Mouse (Mus musculus) G1E (cell line): ENCODE results near the gene Otog. TPM values are rescaled to one million over a fixed set of nuclear protein-coding genes. Genes with fewer than 3 reads are reported as not detected.

Experiments
- ATAC-seq: 2 replicates; pipeline ENCODE4 v1.8.0; 2016; ENCODE audit warnings: mild to moderate bottlenecking; ENCODE audit not compliant: insufficient number of reproducible peaks, poor library complexity, low FRiP score, severe bottlenecking; ENCODE audit errors: extremely low read depth
- DNase-seq: peaks from one replicate; pipeline ENCODE4 v3.0.0; 2012; ENCODE audit warnings: low spot score
- H3K27me3 ChIP-seq: 2 replicates; pipeline ENCODE4 v1.6.1; 2012; ENCODE audit warnings: mild to moderate bottlenecking, low read length, inconsistent platforms; ENCODE audit not compliant: insufficient read depth
- H3K36me3 ChIP-seq: replicated peaks from 2 replicates; pipeline ENCODE3; 2012; ENCODE audit warnings: mild to moderate bottlenecking, inconsistent platforms
- H3K4me1 ChIP-seq: 2 replicates; pipeline ENCODE4 v1.6.1; 2012; ENCODE audit warnings: low read depth, low read length, inconsistent platforms, mixed read lengths; ENCODE audit not compliant: insufficient read depth
- H3K4me3 ChIP-seq: 2 replicates; pipeline ENCODE4 v1.5.1; 2012; ENCODE audit warnings: low read depth, mild to moderate bottlenecking, inconsistent platforms, low read length, moderate library complexity, mixed read lengths
- H3K9me3 ChIP-seq: replicated peaks from 2 replicates; pipeline ENCODE4 v1.6.1; 2012; ENCODE audit warnings: inconsistent platforms
- CTCF ChIP-seq: IDR thresholded peaks from 2 replicates; pipeline ENCODE4 v1.5.1; 2012; ENCODE audit warnings: low read depth, low read length, inconsistent platforms, mixed read lengths
- GATA1 ChIP-seq: IDR thresholded peaks from 2 replicates; pipeline ENCODE4 v1.6.1; 2012; ENCODE audit warnings: borderline replicate concordance, low read length, inconsistent platforms, mixed read lengths
- GATA2 ChIP-seq: IDR thresholded peaks from 2 replicates; pipeline ENCODE4 v1.6.1; 2012; ENCODE audit warnings: low read depth, low read length, inconsistent platforms, borderline replicate concordance
- POLR2AphosphoS5 ChIP-seq: IDR thresholded peaks from 2 replicates; pipeline ENCODE4 v1.6.1; 2012; ENCODE audit warnings: low read depth, low read length, inconsistent platforms; ENCODE audit not compliant: insufficient replicate concordance
- TAL1 ChIP-seq: conservative IDR thresholded peaks from 2 replicates; pipeline ENCODE4 v1.6.1; 2012; ENCODE audit warnings: low read depth, low read length, inconsistent platforms, mixed read lengths
- polyA plus RNA-seq: library from polyadenylated mRNA; stranded (reverse); fragments of >175 nt; gene quantifications from 2 replicates; pipeline ENCODE4 v1.2.3, GENCODE M21; 2012
- total RNA-seq, 2 experiments: library from RNA; stranded (forward) in 1 of 2; stranded (reverse) in 1 of 2; fragments of 200-1000 nt in 1 of 2; fragments of >200 nt in 1 of 2; fragmentation: Nextera tagmentation in 1 of 2; gene quantifications; 2 replicates each; pipeline ENCODE4 v1.2.3; 2014 to 2017

Otog gene
- total and polyA plus RNA-seq, 3 experiments, result 0.05 TPM; not detected in 2

DNA sequence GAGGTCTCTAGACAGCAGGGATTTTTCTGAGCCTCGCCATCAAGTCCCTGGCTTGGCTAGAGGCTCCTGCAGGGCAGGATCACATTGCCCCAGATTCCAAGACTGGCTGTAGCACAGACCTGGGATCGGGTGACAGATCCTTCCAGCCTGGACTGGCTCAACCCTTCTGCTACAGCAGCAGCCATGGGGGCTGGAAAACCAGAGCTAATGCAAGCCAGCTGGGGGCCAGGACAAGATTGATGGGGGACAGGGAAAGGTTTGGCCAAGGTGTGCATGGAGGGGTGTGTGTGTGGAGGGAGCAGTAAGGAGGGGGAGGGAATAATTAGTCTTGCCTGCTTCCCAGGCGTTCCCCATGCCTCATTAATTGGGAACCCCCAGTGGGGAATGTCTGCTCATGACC, 99.0 kb downstream of the Otog start:
- Histone ChIP-seq H3K36me3 (no peaks in the 10 kb centered on the region), H3K4me3 (no peak overlapping the region), H3K27me3 (peaks cover 3% of the 10 kb centered on the region; the same call in 1 of the 2 replicates), H3K9me3 (no peaks in the 10 kb centered on the region), H3K4me1 (no peaks in the 10 kb centered on the region)
- ATAC-seq (no peak), DNase-seq (no peak)
- TF ChIP-seq GATA2 (no peak), GATA1 (no peak), TAL1 (no peak), POLR2AphosphoS5 (no peak), CTCF (no peak)

DNA sequence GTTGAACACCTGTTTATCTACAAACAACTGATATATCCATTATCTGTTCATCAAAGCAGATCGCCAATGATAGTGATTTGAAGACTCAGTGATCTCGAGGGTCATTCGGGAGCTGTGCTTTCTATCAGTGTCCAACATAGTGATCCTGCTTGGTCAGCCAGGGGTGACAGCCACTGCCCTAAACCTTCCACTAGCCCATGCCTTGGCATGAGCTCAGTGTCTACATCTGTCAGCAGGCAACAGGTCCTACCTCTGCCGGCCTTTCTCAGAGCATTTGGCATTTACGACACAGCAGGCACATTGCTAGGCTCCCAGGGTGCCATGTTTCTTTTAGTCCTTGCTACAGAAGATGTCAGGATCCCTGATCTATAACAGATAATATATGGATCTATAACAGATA, 99.5 kb downstream of the Otog start:
- Histone ChIP-seq H3K4me3 (no peak overlapping the region), H3K9me3 (no peaks in the 10 kb centered on the region), H3K4me1 (no peaks in the 10 kb centered on the region), H3K36me3 (no peaks in the 10 kb centered on the region), H3K27me3 (peaks cover 3% of the 10 kb centered on the region; the same call in 1 of the 2 replicates)
- DNase-seq, result no peak
- no peak for ATAC-seq
- no peak for TF ChIP-seq CTCF
- TF ChIP-seq GATA1, result no peak
- TF ChIP-seq TAL1, result no peak
- no peak for TF ChIP-seq POLR2AphosphoS5
- TF ChIP-seq GATA2, result no peak

DNA sequence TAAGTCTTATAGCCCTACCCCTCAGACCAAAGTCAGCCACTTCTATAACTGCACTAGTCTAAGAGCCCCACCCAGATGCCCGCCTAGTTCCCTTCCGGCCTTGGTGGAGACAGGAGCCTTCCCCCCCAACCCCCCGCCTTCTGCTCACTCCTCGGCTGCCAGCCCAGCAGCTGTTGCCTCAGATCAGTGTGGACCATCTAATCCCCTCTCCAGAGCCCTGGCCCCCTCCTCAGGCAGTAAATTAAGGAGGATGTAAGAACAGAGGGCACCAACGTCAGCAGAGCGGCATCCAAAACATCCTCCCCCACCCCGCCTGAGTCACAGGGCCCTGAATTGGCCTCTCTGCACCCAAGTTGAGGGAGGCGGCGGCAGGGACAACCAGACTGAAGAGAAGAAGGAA, 100.7 kb downstream of the Otog start:
- H3K4me3 ChIP-seq, result no peak overlapping the region
- no peak for ATAC-seq
- H3K27me3 ChIP-seq, result peaks cover 3% of the 10 kb centered on the region; the same call in 1 of the 2 replicates
- TF ChIP-seq GATA2 (no peak), TAL1 (no peak), CTCF (no peak), POLR2AphosphoS5 (no peak), GATA1 (no peak)
- H3K4me1 ChIP-seq, result no peaks in the 10 kb centered on the region
- no peaks in the 10 kb centered on the region for H3K9me3 ChIP-seq
- no peak for DNase-seq
- no peaks in the 10 kb centered on the region for H3K36me3 ChIP-seq

DNA sequence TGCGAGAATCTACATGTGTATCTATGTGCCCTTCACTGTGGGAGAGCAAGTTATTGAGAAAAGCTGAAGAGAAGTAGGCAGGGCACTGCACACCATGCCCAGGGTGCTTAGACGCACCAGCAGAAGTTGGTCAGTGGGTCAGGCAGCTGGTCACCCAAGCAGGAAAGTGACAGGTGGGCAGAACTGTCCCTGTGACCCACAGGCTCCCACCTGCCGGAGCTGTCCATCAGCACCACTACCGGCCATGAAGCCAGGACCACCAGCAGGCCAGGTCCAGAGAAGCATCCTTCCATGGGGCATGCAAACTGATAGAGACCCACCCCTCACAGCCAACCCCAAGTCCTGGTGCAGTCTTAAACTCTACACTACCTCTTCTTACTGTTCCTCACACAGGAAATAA, 106.9 kb downstream of the Otog start:
- ATAC-seq (no peak), DNase-seq (no peak)
- Histone ChIP-seq H3K36me3 (no peaks in the 10 kb centered on the region), H3K4me3 (no peak overlapping the region), H3K9me3 (no peaks in the 10 kb centered on the region), H3K27me3 (peaks cover 6% of the 10 kb centered on the region; the same call in 1 of the 2 replicates), H3K4me1 (no peaks in the 10 kb centered on the region)
- TF ChIP-seq TAL1 (no peak), CTCF (no peak), GATA1 (no peak), POLR2AphosphoS5 (no peak), GATA2 (no peak)

DNA sequence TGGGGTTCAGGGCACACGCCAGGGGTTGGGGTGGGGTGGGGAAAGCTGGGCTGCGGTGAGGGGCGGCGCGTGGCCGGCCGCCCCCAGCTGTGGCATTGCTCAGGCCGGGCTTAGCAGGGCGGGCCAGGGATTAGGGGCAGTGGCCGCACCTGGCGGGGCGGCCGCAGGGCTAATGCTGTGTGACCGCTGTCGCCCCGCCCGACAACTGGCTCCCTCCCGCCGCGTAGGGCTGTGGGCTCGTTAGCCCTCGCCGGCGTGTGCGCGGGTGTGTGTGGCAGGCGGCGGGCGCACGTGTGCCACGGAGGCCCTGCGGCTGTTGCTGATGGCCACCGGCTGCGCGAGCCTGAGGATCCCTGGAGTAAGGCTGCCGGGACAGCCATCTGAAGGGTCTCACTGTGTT, 108.0 kb downstream of the Otog start:
- Histone ChIP-seq H3K9me3 (no peaks in the 10 kb centered on the region), H3K36me3 (no peaks in the 10 kb centered on the region), H3K4me1 (no peaks in the 10 kb centered on the region), H3K27me3 (peaks cover 9% of the 10 kb centered on the region; the same call in 1 of the 2 replicates), H3K4me3 (no peak overlapping the region)
- TF ChIP-seq GATA1 (no peak), TAL1 (no peak), CTCF (no peak), GATA2 (no peak), POLR2AphosphoS5 (no peak)
- ATAC-seq, result no peak
- no peak for DNase-seq

DNA sequence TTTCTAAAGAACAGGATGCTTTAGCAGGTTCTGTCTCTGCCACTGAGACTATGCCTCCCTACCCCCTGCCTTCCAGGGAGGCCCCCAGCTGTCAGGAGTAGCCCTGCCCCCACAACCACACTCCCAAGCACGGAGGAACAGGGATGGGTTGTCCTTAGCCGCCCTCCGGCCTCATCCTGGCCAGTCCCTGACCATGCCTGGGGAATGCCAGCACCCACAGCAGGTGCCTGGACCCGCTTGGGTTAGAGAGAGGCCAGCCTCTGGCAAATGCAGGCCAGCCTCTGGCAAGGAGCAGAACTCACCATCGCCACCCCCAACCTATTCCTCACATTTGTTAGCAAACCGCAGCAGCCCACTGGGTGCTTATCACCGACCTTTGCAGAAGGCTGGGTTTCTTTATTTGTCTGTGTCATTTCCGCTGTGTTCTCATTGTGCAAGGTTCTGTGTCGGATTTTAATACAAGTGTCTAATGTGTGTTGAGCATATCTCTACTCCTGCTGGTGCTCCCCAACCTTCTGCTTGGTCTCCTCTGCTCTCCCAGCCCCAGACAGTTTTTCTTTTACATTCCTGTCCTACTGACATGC, 109.4 kb downstream of the Otog start:
- no peak for DNase-seq
- no peaks in the 10 kb centered on the region for H3K4me1 ChIP-seq
- TF ChIP-seq GATA1 (no peak), TAL1 (no peak), POLR2AphosphoS5 (no peak), CTCF (no peak), GATA2 (no peak)
- H3K36me3 ChIP-seq, result no peaks in the 10 kb centered on the region
- no peak for ATAC-seq
- H3K9me3 ChIP-seq, result no peaks in the 10 kb centered on the region
- peaks cover 9% of the 10 kb centered on the region; the same call in 1 of the 2 replicates for H3K27me3 ChIP-seq
- H3K4me3 ChIP-seq, result no peak overlapping the region
